Mouse (Mus musculus) liver, embryonic 14.5 days (tissue): ENCODE measurements around the gene Vezf1.

Experiments used
- CTCF ChIP-seq: IDR thresholded peaks from 2 replicates; pipeline ENCODE4 v1.5.1; 2016; ENCODE audit warnings: antibody characterized with exemption, low read depth, control low read depth
- EP300 ChIP-seq: IDR thresholded peaks from 2 replicates; pipeline ENCODE4 v1.6.1; 2016; ENCODE audit warnings: antibody characterized with exemption, low read depth

GRCm38 (mm10) chr11:88114871-88115301, 46.8 kb downstream of the Vezf1 start:
- TF ChIP-seq CTCF (no peak), EP300 (no peak)
